17 mouse cellular contexts compared by ENCODE assay signal in genomic region chr9:119633475-119633874, GRCm38 (mm10). TPM values are rescaled to one million over a fixed set of nuclear protein-coding genes. Genes with fewer than 3 reads are reported as not detected.
"Had no signal": no experiment of that assay in that cellular context is flagged by ENCODE, and none has a peak within 500 bp of the region (broad histone marks: within the 10 kb centered on the region; RNA-seq: fewer than 3 reads in every experiment).

No protein-coding gene starts in this region.

- H3K9ac ChIP-seq: kidney, embryonic 15.5 days; liver, embryonic 13.5 days; neural tube, embryonic 12.5 days; stomach, embryonic 15.5 days had no signal

- H3K4me1 ChIP-seq: liver, embryonic 13.5 days; stomach, embryonic 15.5 days had no signal

- H3K27me3 ChIP-seq: neural tube, embryonic 12.5 days; stomach, embryonic 15.5 days had no signal

- H3K9me3 ChIP-seq: kidney, embryonic 15.5 days; liver, embryonic 13.5 days; neural tube, embryonic 12.5 days; stomach, embryonic 15.5 days had no signal

- H3K27ac ChIP-seq: kidney, embryonic 15.5 days; left cerebral cortex, adult 2 months; liver, embryonic 13.5 days; neural tube, embryonic 12.5 days; stomach, embryonic 15.5 days had no signal

- H3K4me2 ChIP-seq: kidney, embryonic 15.5 days; liver, embryonic 13.5 days; midbrain, embryonic 11.5 days; neural tube, embryonic 12.5 days; stomach, embryonic 15.5 days had no signal

- DNase-seq: kidney, postnatal 10 days; kidney, postnatal 36 days; layer of hippocampus, postnatal 36 days; liver, embryonic 13.5 days; lung, adult 2 months; midbrain, embryonic 14.5 days; right cerebral cortex, postnatal 14 days; spleen, adult 18-20 months; thymus, postnatal 25 days had no signal

- H3K36me3 ChIP-seq: kidney, embryonic 15.5 days; liver, embryonic 13.5 days; neural tube, embryonic 12.5 days; stomach, embryonic 15.5 days had no signal

- H3K4me3 ChIP-seq: kidney, embryonic 15.5 days; left cerebral cortex, adult 2 months; liver, embryonic 13.5 days; neural tube, embryonic 12.5 days; stomach, embryonic 15.5 days had no signal

RNA-seq across cellular contexts. Expression of gene Scn5a, which starts 54.7 kb away (rescaled TPM):
- total RNA-seq: liver, adult 2 months; megakaryocyte progenitor cell, adult 5-6 weeks; megakaryocyte-erythroid progenitor cell, adult 5-6 weeks had no signal
- polyA plus RNA-seq: liver, adult 2 months had no signal
